Mouse (Mus musculus) E14TG2a.4 (cell line): ENCODE data around the gene Mybph.

Experiments
- H3K27me3 ChIP-seq: 2 replicates; pipeline ENCODE4 v1.6.1; 2014; ENCODE audit warnings: low read length, control low read depth; ENCODE audit not compliant: insufficient read depth
- H3K36me3 ChIP-seq: 2 replicates; pipeline ENCODE4 v1.6.1; 2014; ENCODE audit warnings: low read length, control low read depth; ENCODE audit not compliant: insufficient read depth
- H3K4me1 ChIP-seq: replicated peaks from 2 replicates; pipeline ENCODE4 v1.6.1; 2014; ENCODE audit warnings: low read depth, low read length, control low read depth
- H3K4me3 ChIP-seq: replicated peaks from 2 replicates; pipeline ENCODE4 v1.5.1; 2014; ENCODE audit warnings: mild to moderate bottlenecking, low read length
- H3K9me3 ChIP-seq: 2 replicates; pipeline ENCODE4 v1.6.1; 2014; ENCODE audit warnings: low read length, control low read depth
- CTCF ChIP-seq: conservative IDR thresholded peaks from 2 replicates; pipeline ENCODE4 v1.5.1; 2014; ENCODE audit warnings: low read length
- NANOG ChIP-seq: IDR thresholded peaks from 2 replicates; pipeline ENCODE4 v1.6.1; 2014; ENCODE audit warnings: borderline replicate concordance, low read length, mixed read lengths
- POU5F1 ChIP-seq: IDR thresholded peaks from 2 replicates; pipeline ENCODE4 v1.6.1; 2014; ENCODE audit warnings: low read length, borderline replicate concordance

Mybph gene

DNA sequence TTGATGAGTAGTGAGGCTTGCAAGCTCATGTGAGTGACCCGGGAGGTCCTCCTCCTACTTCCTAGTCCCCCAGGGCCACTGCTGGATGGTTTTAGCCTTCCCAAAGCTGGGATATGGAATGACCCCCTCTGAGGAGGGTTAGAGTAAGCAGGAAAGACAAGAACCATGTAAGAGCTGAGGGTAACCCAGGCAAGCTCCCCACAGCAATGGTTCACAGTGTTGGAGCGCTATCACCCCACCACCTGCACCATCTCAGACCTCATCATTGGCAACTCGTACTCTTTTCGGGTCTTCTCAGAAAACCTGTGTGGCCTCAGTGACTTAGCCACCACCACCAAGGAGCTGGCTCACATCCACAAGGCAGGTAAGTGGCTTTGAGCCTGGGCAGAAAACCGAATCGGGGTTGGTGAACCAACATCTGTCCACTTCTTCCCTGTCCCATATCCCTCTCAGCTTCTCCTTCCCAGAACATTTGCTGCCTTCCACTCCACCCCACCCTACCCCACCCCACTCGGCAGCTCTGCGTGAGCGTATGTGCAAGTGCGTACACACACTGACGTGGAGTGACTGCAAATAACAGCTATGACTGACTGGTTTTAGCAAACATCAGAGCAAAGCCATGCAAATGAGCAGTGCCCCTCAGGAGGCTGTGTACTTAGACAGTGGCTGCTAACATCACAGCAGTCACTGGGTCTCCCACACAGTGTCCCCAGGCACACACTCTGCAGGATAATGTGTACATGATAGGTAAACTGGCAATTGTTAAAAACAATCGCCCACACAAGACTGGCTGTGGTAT, 5.1 kb downstream of the Mybph start:
- peaks cover 51% of the 10 kb centered on the region for H3K4me1 ChIP-seq
- no peaks in the 10 kb centered on the region for H3K9me3 ChIP-seq
- no peaks in the 10 kb centered on the region for H3K36me3 ChIP-seq
- TF ChIP-seq POU5F1 (no peak), CTCF (no peak)
- H3K4me3 ChIP-seq, result no peak overlapping the region
- peaks cover 5% of the 10 kb centered on the region; the same call in 1 of the 2 replicates for H3K27me3 ChIP-seq

DNA sequence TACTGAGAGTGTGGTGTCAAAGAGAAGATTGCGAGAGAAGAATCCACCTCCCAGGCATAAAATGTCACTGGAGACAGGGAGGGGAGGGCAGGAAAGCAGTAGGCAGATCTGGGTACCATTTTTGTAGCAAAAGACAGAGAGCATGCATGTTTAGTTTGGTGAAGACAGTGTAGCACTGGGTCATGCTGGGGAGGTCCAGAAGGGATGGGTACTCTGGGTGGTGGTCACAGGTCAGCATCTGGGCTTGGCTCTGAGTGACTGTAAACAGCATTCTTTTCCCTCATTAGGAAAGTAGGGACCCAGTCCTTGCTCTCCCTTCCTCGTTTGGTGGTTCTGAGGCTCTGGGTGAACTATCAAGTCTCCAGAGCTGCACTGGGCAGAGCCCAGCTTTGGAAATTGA, 7.2 kb downstream of the Mybph start:
- Histone ChIP-seq H3K4me3 (no peak overlapping the region), H3K9me3 (no peaks in the 10 kb centered on the region), H3K36me3 (no peaks in the 10 kb centered on the region), H3K4me1 (peaks cover 32% of the 10 kb centered on the region), H3K27me3 (0 out of 2 replicates have a peak, but pooled peaks cover 6% of the 10 kb centered on the region)
- TF ChIP-seq POU5F1, result no peak
- no peak for TF ChIP-seq NANOG
- TF ChIP-seq CTCF, result no peak

DNA sequence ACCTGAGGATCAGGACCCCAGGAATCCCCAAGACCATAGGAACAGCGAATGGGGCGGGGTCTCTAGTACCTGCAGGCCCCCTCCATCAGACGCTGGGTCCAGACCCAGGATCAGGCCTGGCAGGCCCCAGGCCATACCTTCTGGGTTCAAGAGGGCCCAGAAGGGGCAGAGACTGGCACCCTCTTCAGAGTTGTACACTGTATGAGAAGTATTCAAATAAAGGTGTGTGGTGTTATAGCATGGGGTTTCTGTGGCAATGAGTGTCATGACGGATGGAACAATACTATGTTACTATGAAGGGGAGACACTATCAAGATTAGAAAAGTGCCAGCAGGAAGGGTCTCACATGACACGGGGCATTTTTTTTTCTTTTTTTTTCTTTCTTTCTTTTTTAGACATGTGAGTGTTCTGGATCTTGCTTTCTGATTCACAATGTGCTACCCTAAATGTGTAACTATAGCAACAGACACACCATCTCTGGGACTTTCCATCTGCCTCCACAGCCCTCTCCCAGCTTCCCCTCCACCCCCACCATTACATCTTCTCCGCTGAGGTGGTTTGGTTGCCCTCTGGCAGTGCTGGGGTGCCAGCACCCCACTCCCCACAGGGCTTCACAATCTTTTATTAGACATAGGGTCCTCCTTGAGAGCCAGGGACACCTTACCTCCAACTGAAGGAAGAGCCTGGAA, 7.9 kb downstream of the Mybph start:
- no peaks in the 10 kb centered on the region for H3K9me3 ChIP-seq
- H3K4me1 ChIP-seq, result peaks cover 26% of the 10 kb centered on the region
- no peaks in the 10 kb centered on the region for H3K36me3 ChIP-seq
- H3K27me3 ChIP-seq, result 0 out of 2 replicates have a peak, but pooled peaks cover 6% of the 10 kb centered on the region
- TF ChIP-seq NANOG (no peak), CTCF (no peak), POU5F1 (no peak)
- no peak overlapping the region for H3K4me3 ChIP-seq

DNA sequence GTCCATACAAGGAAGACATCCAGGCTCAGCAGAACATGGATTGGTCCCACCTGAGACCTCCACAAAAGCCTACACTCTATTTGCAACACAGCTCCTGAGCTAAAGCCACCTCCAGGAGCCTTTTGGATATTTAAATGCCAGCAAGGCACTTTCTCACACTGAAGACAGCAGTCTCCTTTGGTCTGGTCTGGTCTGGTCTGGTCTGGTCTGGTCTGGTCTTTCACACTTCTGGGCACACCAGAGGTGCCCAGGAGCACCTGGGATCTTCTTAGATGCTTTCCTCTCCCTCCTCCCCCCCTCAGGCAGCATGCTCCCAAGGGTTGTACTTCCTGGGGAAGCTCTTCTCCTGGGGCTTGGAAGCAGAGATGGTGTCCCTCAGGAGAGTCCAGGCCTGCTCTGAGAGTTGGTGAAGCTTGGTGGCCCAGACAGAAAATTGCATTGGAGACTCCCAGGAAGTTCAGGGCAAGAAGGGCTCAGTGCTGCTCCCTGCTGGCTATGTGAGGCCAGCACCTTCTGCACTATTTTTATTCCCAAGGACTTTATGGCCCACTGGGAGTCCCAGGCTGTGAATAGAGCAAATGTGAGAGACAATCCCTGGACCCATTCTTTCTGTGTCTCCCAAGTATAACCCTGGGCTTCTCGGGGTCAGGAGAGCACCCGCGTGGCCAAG, 8.6 kb downstream of the Mybph start:
- TF ChIP-seq CTCF (peak; percentile 87), NANOG (no peak)
- Histone ChIP-seq H3K36me3 (no peaks in the 10 kb centered on the region), H3K4me3 (no peak overlapping the region), H3K9me3 (no peaks in the 10 kb centered on the region), H3K4me1 (peaks cover 19% of the 10 kb centered on the region), H3K27me3 (peaks cover 3% of the 10 kb centered on the region; the same call in 1 of the 2 replicates)

DNA sequence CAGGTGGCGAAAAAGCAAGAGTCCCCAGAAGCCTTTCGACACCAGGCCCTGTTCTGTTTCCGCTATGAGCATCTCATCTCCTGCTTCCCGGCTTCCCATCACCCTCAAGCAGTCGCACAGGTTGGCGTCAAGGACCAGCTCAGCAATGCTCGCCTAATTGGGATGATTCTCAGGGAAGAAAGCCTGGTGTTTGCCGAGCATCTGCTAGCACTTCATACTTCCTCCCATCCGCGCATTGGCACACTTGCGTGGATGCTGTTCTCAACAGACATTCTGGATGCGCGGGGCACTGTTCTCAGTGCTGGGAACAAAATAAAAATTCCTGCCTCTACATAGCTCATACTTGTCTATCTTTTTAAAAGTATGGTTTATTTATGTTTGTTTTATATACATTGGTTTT, 11.0 kb downstream of the Mybph start:
- Histone ChIP-seq H3K27me3 (peaks cover 8% of the 10 kb centered on the region; the same call in 1 of the 2 replicates), H3K4me3 (no peak overlapping the region), H3K4me1 (peaks cover 10% of the 10 kb centered on the region), H3K9me3 (peaks cover 7% of the 10 kb centered on the region), H3K36me3 (no peaks in the 10 kb centered on the region)
- TF ChIP-seq POU5F1 (no peak), NANOG (no peak), CTCF (no peak)

DNA sequence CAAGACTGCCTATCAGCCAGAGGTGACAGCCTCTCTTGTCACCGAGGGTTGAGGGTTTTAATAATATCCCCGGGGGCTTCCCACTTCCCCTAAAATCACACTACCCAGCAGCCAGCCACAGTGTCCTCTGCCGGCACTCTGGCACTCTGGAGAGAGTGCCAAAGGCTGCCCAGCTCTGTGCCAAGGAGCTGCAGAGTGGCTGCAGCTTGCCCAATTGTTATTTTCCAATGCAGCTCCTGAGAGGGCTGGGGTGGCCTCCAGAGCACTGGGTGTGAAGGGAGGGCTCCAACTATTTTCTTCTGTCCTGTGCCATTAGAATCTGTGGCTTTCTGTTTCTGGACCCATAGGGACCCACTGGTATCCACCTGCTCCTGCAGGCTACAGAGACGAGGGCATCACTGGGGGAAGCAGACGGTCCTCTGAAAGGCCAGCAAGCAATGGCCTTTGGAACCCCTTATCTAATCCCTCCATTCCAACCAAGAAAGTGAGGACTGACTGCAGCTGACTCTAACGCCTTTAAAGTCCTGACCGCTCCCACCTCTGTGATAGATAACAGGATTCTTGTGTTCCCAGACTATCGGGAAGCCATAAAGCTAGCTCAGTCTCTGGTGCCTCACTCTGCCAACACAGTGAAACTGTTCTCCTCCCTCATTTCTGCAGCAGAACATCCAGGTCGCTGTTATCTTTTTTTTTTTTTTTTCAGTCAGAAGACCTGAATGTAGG, 12.2 kb downstream of the Mybph start:
- Histone ChIP-seq H3K4me1 (peaks cover 16% of the 10 kb centered on the region), H3K4me3 (no peak overlapping the region), H3K9me3 (peaks cover 7% of the 10 kb centered on the region), H3K27me3 (peaks cover 8% of the 10 kb centered on the region; the same call in 1 of the 2 replicates), H3K36me3 (no peaks in the 10 kb centered on the region)
- TF ChIP-seq NANOG (no peak), CTCF (no peak), POU5F1 (no peak)

DNA sequence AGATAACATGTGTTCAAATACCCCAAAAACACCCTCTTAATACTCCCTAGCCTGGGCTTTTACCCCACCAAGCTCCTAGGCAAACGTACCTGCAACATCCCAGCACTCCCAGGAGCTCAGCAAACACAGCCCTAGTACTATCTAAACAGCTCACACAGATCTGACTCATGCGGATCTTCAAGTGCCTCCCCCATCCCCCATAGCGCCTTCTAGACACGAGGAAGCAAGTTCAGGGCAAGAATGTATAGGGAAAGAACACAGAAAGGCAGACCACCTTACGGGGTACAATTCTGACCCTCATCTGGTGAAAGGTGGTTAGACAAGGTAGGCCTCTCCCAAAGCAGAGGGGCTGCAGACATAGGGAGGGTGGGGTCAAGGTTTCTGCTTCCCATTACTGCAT, 12.8 kb downstream of the Mybph start:
- Histone ChIP-seq H3K36me3 (no peaks in the 10 kb centered on the region), H3K4me1 (peaks cover 22% of the 10 kb centered on the region), H3K9me3 (peaks cover 7% of the 10 kb centered on the region), H3K4me3 (no peak overlapping the region), H3K27me3 (peaks cover 9% of the 10 kb centered on the region; the same call in 1 of the 2 replicates)
- TF ChIP-seq POU5F1 (no peak), CTCF (no peak), NANOG (no peak)
